Mouse (Mus musculus): Measurements from ENCODE around the gene Zfp456. TPM values are rescaled to one million over a fixed set of nuclear protein-coding genes. Genes with fewer than 3 reads are reported as not detected.

Gene Zfp456
- polyA plus RNA-seq, 1 experiment: 0.27 TPM

DNA sequence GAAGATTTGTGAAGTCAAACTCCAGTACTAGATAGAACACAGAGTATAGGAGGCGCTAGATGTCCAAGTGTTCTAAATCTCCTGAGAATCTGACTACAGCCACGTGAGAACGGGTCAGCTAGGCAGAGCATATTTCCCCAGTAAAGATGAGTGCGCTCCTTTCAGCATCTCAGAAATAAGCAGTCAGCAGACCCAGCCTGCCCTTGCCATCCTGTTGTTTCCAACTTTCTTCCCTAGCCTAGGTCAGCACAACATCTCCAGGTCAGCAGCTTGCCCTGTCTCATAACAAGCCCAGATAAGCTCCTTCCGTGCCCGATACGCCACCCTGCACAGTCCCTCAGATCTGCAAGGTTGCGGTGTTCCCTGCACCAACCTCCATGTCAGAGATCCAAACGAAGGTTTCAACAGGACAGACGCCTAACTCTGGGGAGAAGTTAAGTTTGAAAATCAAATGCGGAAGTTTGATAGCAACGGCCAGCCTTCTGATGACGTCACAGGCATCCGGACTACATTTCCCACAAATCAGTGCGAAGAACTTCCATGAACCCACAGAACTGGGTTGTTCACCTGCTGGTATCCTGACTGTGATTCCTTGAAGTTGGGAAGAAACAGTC is 15.4 kb downstream of the Zfp456 start, which contains the start of the genes Gm28044 and Zfp953:
Gene Gm28044, minus strand, starts transcription at position 406 of the 614 bp plus-strand sequence.
Gene Zfp953, minus strand, starts transcription at position 475 of the 614 bp plus-strand sequence.
- WGBS: under 1% methylated on average over 15 of the region's 15 CpGs

DNA sequence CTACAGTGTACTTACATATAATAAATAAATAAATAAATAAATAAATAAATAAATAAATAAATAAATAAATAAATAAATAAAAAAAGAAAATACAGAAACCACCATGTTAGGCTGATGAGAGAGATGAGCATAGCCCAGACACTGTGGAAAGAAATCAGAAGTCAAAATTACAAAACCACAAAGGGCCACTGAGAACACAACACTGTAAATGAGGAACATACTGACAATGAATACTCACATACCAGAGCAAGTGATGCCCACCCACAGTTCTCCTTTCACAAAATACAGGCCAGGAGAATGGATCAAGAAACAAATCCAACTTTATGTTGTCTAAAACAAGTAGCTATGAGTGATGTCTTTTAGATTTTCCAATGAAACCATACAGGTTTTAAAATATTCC is 23.8 kb downstream of the Zfp456 start:
- no peak for TF ChIP-seq POLR2A (IDR thresholded peaks at IDR 0.05; ENCODE audit: borderline replicate concordance, extremely low read depth, low read depth, low read length)
- TF ChIP-seq CTCF (IDR thresholded peaks at IDR 0.05; ENCODE audit: insufficient read depth, low read length): no peak
- no peak for DNase-seq
- H3K4me3 ChIP-seq (replicated peaks; ENCODE audit: extremely low read depth, low read depth, low read length): no peak overlapping the region
- no peaks in the 10 kb centered on the region for H3K4me1 ChIP-seq (ENCODE audit: control insufficient read depth, insufficient read depth, low read length)

More for the DNA sequence above, 15.4 kb downstream of the Zfp456 start, which contains the start of the genes Gm28044 and Zfp953:
- no peaks in the 10 kb centered on the region for H3K4me1 ChIP-seq (ENCODE audit: control insufficient read depth, insufficient read depth, low read length)
- H3K4me3 ChIP-seq (replicated peaks; ENCODE audit: extremely low read depth, low read depth, low read length): peak within 1 kb of the TSS; percentile 98
- peak; percentile 96 for DNase-seq
- TF ChIP-seq POLR2A (IDR thresholded peaks at IDR 0.05; ENCODE audit: borderline replicate concordance, extremely low read depth, low read depth, low read length) (0 out of 2 replicates have a peak, but pooled peaks have one; percentile 24), CTCF (IDR thresholded peaks at IDR 0.05; ENCODE audit: insufficient read depth, low read length) (no peak)

GRCm38 (mm10) chr13:67343422-67343821 is 32.2 kb downstream of the Zfp456 start:
- 89% methylated on average over 2 of the region's 2 CpGs for WGBS
- Histone ChIP-seq H3K4me3 (replicated peaks; ENCODE audit: extremely low read depth, low read depth, low read length) (no peak overlapping the region), H3K4me1 (ENCODE audit: control insufficient read depth, insufficient read depth, low read length) (no peaks in the 10 kb centered on the region)
- TF ChIP-seq POLR2A (IDR thresholded peaks at IDR 0.05; ENCODE audit: borderline replicate concordance, extremely low read depth, low read depth, low read length): no peak
- no peak for TF ChIP-seq CTCF (IDR thresholded peaks at IDR 0.05; ENCODE audit: insufficient read depth, low read length)
- no peak for DNase-seq

DNA sequence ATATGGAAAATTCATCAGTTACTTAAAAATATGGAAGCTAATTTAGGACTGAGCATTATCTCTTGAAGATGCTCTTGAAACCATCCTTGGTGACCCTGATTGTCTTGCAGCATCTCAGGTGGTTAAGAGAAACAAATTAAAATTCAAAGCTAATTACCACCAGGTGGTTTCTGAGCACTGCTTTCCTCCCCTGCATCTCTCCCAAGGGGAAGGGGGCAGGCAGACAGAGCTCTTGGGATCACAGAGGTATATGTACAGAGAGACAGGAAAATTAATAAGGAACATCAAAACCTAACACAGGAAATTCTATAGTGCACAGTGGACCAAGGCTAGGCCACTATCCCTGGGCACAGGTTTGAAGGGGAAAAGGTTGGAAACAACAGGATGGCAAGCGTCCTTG is 42.7 kb downstream of the Zfp456 start:
- TF ChIP-seq POLR2A (IDR thresholded peaks at IDR 0.05; ENCODE audit: borderline replicate concordance, extremely low read depth, low read depth, low read length): no peak
- TF ChIP-seq CTCF (IDR thresholded peaks at IDR 0.05; ENCODE audit: insufficient read depth, low read length): no peak
- H3K4me1 ChIP-seq (ENCODE audit: control insufficient read depth, insufficient read depth, low read length): 0 out of 2 replicates have a peak, but pooled peaks cover 4% of the 10 kb centered on the region
- peak overlapping the region; percentile 33 for H3K4me3 ChIP-seq (replicated peaks; ENCODE audit: extremely low read depth, low read depth, low read length)
- DNase-seq: no peak
- 55% methylated on average over 1 of the region's 1 CpGs for WGBS

DNA sequence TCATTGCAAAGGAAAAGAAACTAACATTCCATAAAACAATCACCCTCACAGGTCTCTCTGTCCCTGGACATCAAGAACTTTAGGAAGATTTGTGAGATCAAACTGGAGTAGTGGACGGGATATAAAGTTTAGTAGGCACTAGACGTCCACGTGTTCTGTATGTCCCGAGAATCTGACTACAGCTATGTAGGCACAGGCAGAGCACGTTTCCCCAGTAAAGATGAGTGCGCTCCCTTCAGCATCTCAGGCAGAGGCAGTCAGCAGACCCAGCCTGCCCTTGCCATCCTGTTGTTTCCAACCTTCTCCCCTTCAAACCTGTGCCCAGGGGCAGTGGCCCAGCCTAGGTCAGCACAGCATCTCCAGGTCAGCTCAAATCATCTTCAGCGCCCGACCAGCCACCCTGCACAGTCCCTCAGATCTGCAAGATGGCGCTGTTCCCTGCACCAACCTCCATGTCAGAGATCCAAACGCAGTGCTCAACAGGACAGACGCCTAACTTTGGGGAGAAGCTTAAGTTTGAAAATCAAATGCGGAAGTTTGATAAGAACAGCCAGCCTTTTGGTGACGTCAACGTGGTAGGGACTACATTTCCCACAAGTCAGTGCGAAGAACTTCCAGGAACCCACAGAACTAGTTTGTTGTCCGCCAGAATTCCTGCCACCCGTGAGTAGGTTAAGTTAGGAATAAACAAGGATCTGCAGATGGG is 43.4 kb downstream of the Zfp456 start, which contains the start of gene Zfp595:
Gene Zfp595, minus strand, starts transcription at position 552 of the 706 bp plus-strand sequence.
- DNase-seq: peak; percentile 90
- Histone ChIP-seq H3K4me3 (replicated peaks; ENCODE audit: extremely low read depth, low read depth, low read length) (peak within 1 kb of the TSS; percentile 89), H3K4me1 (ENCODE audit: control insufficient read depth, insufficient read depth, low read length) (0 out of 2 replicates have a peak, but pooled peaks cover 4% of the 10 kb centered on the region)
- WGBS: 7% methylated on average over 17 of the region's 17 CpGs
- peak; percentile 54; the same call in 1 of the 2 replicates for TF ChIP-seq CTCF (IDR thresholded peaks at IDR 0.05; ENCODE audit: insufficient read depth, low read length)
- 0 out of 2 replicates have a peak, but pooled peaks have one; percentile 26 for TF ChIP-seq POLR2A (IDR thresholded peaks at IDR 0.05; ENCODE audit: borderline replicate concordance, extremely low read depth, low read depth, low read length)

Other genes with a start within 250 kb of the Zfp456 start
- 0.37 and 2.2 TPM in 2 replicates for gene Rsl1, start 202.6 kb downstream of the Zfp456 start, polyA plus RNA-seq (2012; rRNA removed)
- 0.28 and 0.45 TPM in 2 replicates for gene Zfp455, start 181.3 kb downstream of the Zfp456 start, polyA plus RNA-seq (2012; rRNA removed)
- 0.38 and 0.83 TPM in 2 replicates for gene Zfp458, start 97.3 kb downstream of the Zfp456 start, polyA plus RNA-seq (2012; rRNA removed)
- 0.69 and 0.95 TPM in 2 replicates for gene Zfp457, start 69.3 kb downstream of the Zfp456 start, polyA plus RNA-seq (2012; rRNA removed)
- gene Zfp595, start 43.2 kb downstream of the Zfp456 start, polyA plus RNA-seq (2012; rRNA removed): 0.65 and 1.1 TPM in 2 replicates
- gene Gm28044, start 15.3 kb downstream of the Zfp456 start, polyA plus RNA-seq (2012; rRNA removed): not detected in 2 replicates
- gene Zfp953, start 15.2 kb downstream of the Zfp456 start, polyA plus RNA-seq (2012; rRNA removed): 0.20 and 0.38 TPM in 2 replicates
- gene Gm28041, start 77 bp downstream of the Zfp456 start, polyA plus RNA-seq (2012; rRNA removed): 0.17 TPM in 1 of 2 replicates, not detected in the other
- 1.1 and 1.9 TPM in 2 replicates for gene Zfp429, start 24.0 kb upstream of the Zfp456 start, polyA plus RNA-seq (2012; rRNA removed)
- gene Zfp459, start 45.6 kb upstream of the Zfp456 start, polyA plus RNA-seq (2012; rRNA removed): 0.20 and 0.43 TPM in 2 replicates
- gene Zfp874a, start 75.8 kb upstream of the Zfp456 start, polyA plus RNA-seq (2012; rRNA removed): 0.66 and 2.5 TPM in 2 replicates
- 1.0 and 3.1 TPM in 2 replicates for gene Zfp874b, start 108.4 kb upstream of the Zfp456 start, polyA plus RNA-seq (2012; rRNA removed)
- gene Zfp58, start 124.7 kb upstream of the Zfp456 start, polyA plus RNA-seq (2012; rRNA removed): 0.79 and 0.91 TPM in 2 replicates
- not detected in 2 replicates for gene Gm26965, start 150.3 kb upstream of the Zfp456 start, polyA plus RNA-seq (2012; rRNA removed)
- gene Zfp87, start 150.4 kb upstream of the Zfp456 start, polyA plus RNA-seq (2012; rRNA removed): 17.9 and 21.2 TPM in 2 replicates
- gene Zfp748, start 178.0 kb upstream of the Zfp456 start, polyA plus RNA-seq (2012; rRNA removed): 3.0 and 4.5 TPM in 2 replicates
- 0.40 and 0.63 TPM in 2 replicates for gene Zfp729b, start 233.9 kb upstream of the Zfp456 start, polyA plus RNA-seq (2012; rRNA removed)